Comparison of ENCODE assay signal across 20 mouse cellular contexts in the genomic region with DNA sequence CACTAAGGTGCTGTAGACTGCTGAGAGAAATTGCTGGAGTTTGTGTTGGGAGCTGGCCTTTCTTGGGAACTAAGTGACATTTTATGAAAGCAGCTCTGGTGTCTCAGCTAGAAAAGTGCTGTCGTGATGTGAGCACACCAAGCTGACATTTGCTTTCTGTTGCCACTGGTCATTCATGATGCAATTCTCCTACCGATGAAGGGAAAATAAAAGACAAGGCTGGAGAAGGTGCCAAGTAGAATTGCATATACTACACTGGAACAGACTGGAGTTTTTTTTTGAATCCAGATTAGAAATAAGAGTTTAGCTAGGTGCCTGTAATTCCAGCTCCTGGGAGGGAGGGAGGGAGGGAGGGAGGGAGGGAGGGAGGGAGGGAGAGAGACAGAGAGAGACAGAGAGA.
DNase-seq lines count a peak whose midpoint lies in the region; ATAC-seq and TF ChIP-seq lines count a peak whose summit lies in the region.
"Had no signal": no experiment of that assay in that cellular context is flagged by ENCODE, and none has a peak within 500 bp of the region (broad histone marks: within the 10 kb centered on the region; RNA-seq: fewer than 3 reads in every experiment).

No protein-coding gene starts in this region.

- TF ChIP-seq CTCF in lung, postnatal 0 days (IDR thresholded peaks at IDR 0.05), result no peak

- H3K27ac ChIP-seq in lung, postnatal 0 days (ENCODE audit: low read length), result no peak overlapping the region

- peak; percentile 74 for DNase-seq in lung, postnatal 0 days (ENCODE audit: low spot score)
- no peak for DNase-seq in lung, postnatal 25 days (ENCODE audit: low spot score)
- DNase-seq in adipocyte (ENCODE audit: low spot score), result peak; percentile 54
- DNase-seq in right cerebral cortex, postnatal 14 days, result no peak
- DNase-seq: adrenal gland, adult 2 months; adrenal gland, adult 8-10 months; adrenal gland, postnatal 10 days; adrenal gland, postnatal 14 days; adrenal gland, postnatal 25 days; adrenal gland, postnatal 36 days; B cell, adult 2 months; cerebellum, adult 11 months; cerebellum, adult 11-12 months; cerebellum, adult 18-20 months; cerebellum, adult 2 months had no signal

- no peaks in the 10 kb centered on the region for H3K4me1 ChIP-seq in lung, postnatal 0 days (ENCODE audit: insufficient read depth, low read depth, low read length)

- no peak overlapping the region for H3K9ac ChIP-seq in lung, postnatal 0 days (replicated peaks; ENCODE audit: low read depth)

- 57% methylated on average over 2 of the region's 2 CpGs for WGBS in lung, postnatal 0 days

- TF ChIP-seq EP300 in lung, postnatal 0 days (IDR thresholded peaks at IDR 0.05), result no peak

- no peaks in the 10 kb centered on the region for H3K9me3 ChIP-seq in lung, postnatal 0 days (ENCODE audit: low read length)
- H3K9me3 ChIP-seq: G1E had no signal

- H3K4me3 ChIP-seq in lung, postnatal 0 days (ENCODE audit: low read depth, low read length), result no peak overlapping the region

- H3K4me2 ChIP-seq in lung, postnatal 0 days (replicated peaks; ENCODE audit: low read depth, low read length), result no peak overlapping the region

- no peaks in the 10 kb centered on the region for H3K36me3 ChIP-seq in lung, postnatal 0 days (ENCODE audit: insufficient read depth, low read length)
- H3K36me3 ChIP-seq: G1E had no signal

- ATAC-seq in lung, postnatal 0 days, result peak; percentile 40; the same call in 1 of the 2 replicates
- ATAC-seq: activated CD4-positive, CD25-positive, alpha-beta regulatory T cell, adult 4 months; CD4-positive, CD25-positive, alpha-beta regulatory T cell, adult 4 months; Patski had no signal

- H3K27me3 ChIP-seq in lung, postnatal 0 days (replicated peaks; ENCODE audit: insufficient read depth, low read length), result no peaks in the 10 kb centered on the region
- H3K27me3 ChIP-seq: CH12.LX, Patski had no signal

Comparison
In these comparisons a context has a peak if more than half of its experiments do, and no peak if none do; other contexts are left out.
1. DNase-seq: peak in lung, postnatal 0 days (single experiment) and adipocyte (single experiment); none in lung, postnatal 25 days (single experiment) and right cerebral cortex, postnatal 14 days (single experiment).